Mouse (Mus musculus) midbrain, embryonic 13.5 days (tissue): ENCODE data around the gene Arl6ip4. TPM values are rescaled to one million over a fixed set of nuclear protein-coding genes. Genes with fewer than 3 reads are reported as not detected.

Experiments used
- ATAC-seq: fragments of 200-750 bp; cut with Nextera tagmentation; 2 replicates; pipeline ENCODE4 v1.8.0; 2017; ENCODE audit warnings: mild to moderate bottlenecking, moderate TSS enrichment, moderate library complexity
- H3K27ac ChIP-seq: fragments of 300-500 bp; sonication (generic); 2 replicates; pipeline ENCODE4 v1.5.1; 2015; ENCODE audit warnings: inconsistent platforms, mild to moderate bottlenecking, moderate library complexity
- H3K27me3 ChIP-seq: fragments of 300-500 bp; sonication (generic); 2 replicates; pipeline ENCODE4 v1.6.1; 2015; ENCODE audit warnings: mild to moderate bottlenecking, inconsistent platforms
- H3K36me3 ChIP-seq: fragments of 300-500 bp; sonication (generic); 2 replicates; pipeline ENCODE4 v1.6.1; 2015; ENCODE audit warnings: mild to moderate bottlenecking, inconsistent platforms
- H3K4me1 ChIP-seq: fragments of 300-500 bp; sonication (generic); replicated peaks from 2 replicates; pipeline ENCODE4 v1.6.1; 2015; ENCODE audit warnings: inconsistent platforms
- H3K4me2 ChIP-seq: fragments of 300-500 bp; sonication (generic); replicated peaks from 2 replicates; pipeline ENCODE4 v1.6.1; 2015; ENCODE audit warnings: moderate library complexity, mild to moderate bottlenecking, inconsistent platforms
- H3K4me3 ChIP-seq: fragments of 300-500 bp; sonication (generic); replicated peaks from 2 replicates; pipeline ENCODE4 v1.5.1; 2015; ENCODE audit warnings: mild to moderate bottlenecking, inconsistent platforms
- H3K9ac ChIP-seq: fragments of 300-500 bp; sonication (generic); replicated peaks from 2 replicates; pipeline ENCODE4 v1.6.1; 2015; ENCODE audit warnings: mild to moderate bottlenecking, inconsistent platforms
- H3K9me3 ChIP-seq: fragments of 300-500 bp; sonication (generic); 2 replicates; pipeline ENCODE4 v1.6.1; 2016; ENCODE audit warnings: mild to moderate bottlenecking, inconsistent platforms
- WGBS: fragments of 180-500 bp; shearing (Covaris S2); methylation state at CpG from one replicate; pipeline ENCODE4 v1.1.7; 2015; 5-methylcytosine and 5-hydroxymethylcytosine counted together
- polyA plus RNA-seq: library from polyadenylated mRNA; unstranded; fragments of >200 nt; fragmentation: Nextera tagmentation; extraction: Ambion mirVana; gene quantifications from 2 replicates; pipeline ENCODE4 v1.2.1, GENCODE M21; 2015

Gene Arl6ip4
- polyA plus RNA-seq = 82.3 and 85.8 TPM in 2 replicates

- peak within 1 kb of the TSS; percentile 99 for H3K4me2 ChIP-seq
- peak within 1 kb of the TSS; percentile 92 for H3K4me3 ChIP-seq
- peak; percentile 10 for ATAC-seq
- H3K36me3 ChIP-seq = peaks cover 43% of the 10 kb centered on the region
- no peaks in the 10 kb centered on the region for H3K27me3 ChIP-seq
- WGBS = 2% methylated on average over 64 of the region's 64 CpGs
- H3K27ac ChIP-seq = peak within 1 kb of the TSS; percentile 83
- peak within 1 kb of the TSS; percentile 90 for H3K9ac ChIP-seq
- no peaks in the 10 kb centered on the region for H3K9me3 ChIP-seq
- H3K4me1 ChIP-seq = peaks cover 38% of the 10 kb centered on the region
Measured at GRCm38 (mm10) chr5:124115990-124116845, at the start of gene Arl6ip4. TSS of gene Arl6ip4 (plus strand) at chr5:124116089.

GRCm38 (mm10) chr5:124069657-124070056 lies 46.2 kb upstream of the Arl6ip4 start:
- no peak overlapping the region for H3K4me3 ChIP-seq
- no peak for ATAC-seq
- H3K9me3 ChIP-seq = no peaks in the 10 kb centered on the region
- H3K27me3 ChIP-seq = no peaks in the 10 kb centered on the region
- H3K4me2 ChIP-seq = no peak overlapping the region
- no peak overlapping the region for H3K27ac ChIP-seq
- H3K36me3 ChIP-seq = no peaks in the 10 kb centered on the region
- 92% methylated on average over 3 of the region's 3 CpGs for WGBS
- no peak overlapping the region for H3K9ac ChIP-seq
- H3K4me1 ChIP-seq = peaks cover 5% of the 10 kb centered on the region

GRCm38 (mm10) chr5:124073682-124074081 lies 42.2 kb upstream of the Arl6ip4 start:
- H3K9ac ChIP-seq = no peak overlapping the region
- H3K27ac ChIP-seq = no peak overlapping the region
- H3K27me3 ChIP-seq = no peaks in the 10 kb centered on the region
- WGBS = 54% methylated on average over 9 of the region's 9 CpGs
- H3K9me3 ChIP-seq = no peaks in the 10 kb centered on the region
- no peak overlapping the region for H3K4me3 ChIP-seq
- ATAC-seq = no peak
- H3K36me3 ChIP-seq = no peaks in the 10 kb centered on the region
- H3K4me1 ChIP-seq = peaks cover 24% of the 10 kb centered on the region
- no peak overlapping the region for H3K4me2 ChIP-seq

- Histone ChIP-seq H3K4me1 (peaks cover 31% of the 10 kb centered on the region), H3K27me3 (no peaks in the 10 kb centered on the region), H3K36me3 (no peaks in the 10 kb centered on the region), H3K9me3 (no peaks in the 10 kb centered on the region), H3K4me2 (no peak overlapping the region), H3K27ac (no peak overlapping the region), H3K4me3 (no peak overlapping the region), H3K9ac (no peak overlapping the region)
- WGBS = 80% methylated on average over 10 of the region's 10 CpGs
- no peak for ATAC-seq
Measured at GRCm38 (mm10) chr5:124074845-124075307, 41.0 kb upstream of the Arl6ip4 start.

GRCm38 (mm10) chr5:124075716-124076115 lies 40.2 kb upstream of the Arl6ip4 start:
- Histone ChIP-seq H3K4me1 (peaks cover 37% of the 10 kb centered on the region), H3K4me2 (no peak overlapping the region), H3K27ac (no peak overlapping the region), H3K9me3 (no peaks in the 10 kb centered on the region), H3K9ac (no peak overlapping the region), H3K36me3 (no peaks in the 10 kb centered on the region), H3K4me3 (no peak overlapping the region), H3K27me3 (no peaks in the 10 kb centered on the region)
- 81% methylated on average over 9 of the region's 9 CpGs for WGBS
- ATAC-seq = no peak

- Histone ChIP-seq H3K9me3 (no peaks in the 10 kb centered on the region), H3K36me3 (no peaks in the 10 kb centered on the region), H3K27ac (no peak overlapping the region), H3K4me2 (no peak overlapping the region), H3K27me3 (no peaks in the 10 kb centered on the region), H3K4me3 (no peak overlapping the region), H3K9ac (no peak overlapping the region), H3K4me1 (peaks cover 37% of the 10 kb centered on the region)
- 57% methylated on average over 9 of the region's 9 CpGs for WGBS
- no peak for ATAC-seq
Measured at GRCm38 (mm10) chr5:124076559-124076958, 39.3 kb upstream of the Arl6ip4 start.

GRCm38 (mm10) chr5:124077241-124077640 lies 38.6 kb upstream of the Arl6ip4 start:
- Histone ChIP-seq H3K27ac (no peak overlapping the region), H3K9ac (no peak overlapping the region), H3K4me2 (no peak overlapping the region), H3K4me3 (no peak overlapping the region), H3K27me3 (no peaks in the 10 kb centered on the region), H3K36me3 (no peaks in the 10 kb centered on the region), H3K4me1 (peaks cover 32% of the 10 kb centered on the region), H3K9me3 (no peaks in the 10 kb centered on the region)
- no peak for ATAC-seq
- 81% methylated on average over 13 of the region's 13 CpGs for WGBS

- no peak overlapping the region for H3K4me2 ChIP-seq
- 58% methylated on average over 6 of the region's 6 CpGs for WGBS
- H3K27me3 ChIP-seq = no peaks in the 10 kb centered on the region
- H3K9ac ChIP-seq = peak overlapping the region; percentile 37; the same call in 1 of the 2 replicates
- H3K27ac ChIP-seq = 0 out of 2 replicates have a peak overlapping the region, but pooled peaks have one; percentile 25
- no peak for ATAC-seq
- peaks cover 32% of the 10 kb centered on the region for H3K4me1 ChIP-seq
- no peaks in the 10 kb centered on the region for H3K36me3 ChIP-seq
- H3K4me3 ChIP-seq = no peak overlapping the region
- H3K9me3 ChIP-seq = no peaks in the 10 kb centered on the region
Measured at GRCm38 (mm10) chr5:124077856-124078460, 37.9 kb upstream of the Arl6ip4 start.

GRCm38 (mm10) chr5:124078794-124079416 lies 37.0 kb upstream of the Arl6ip4 start:
- no peak overlapping the region for H3K4me3 ChIP-seq
- ATAC-seq = peak; percentile 88
- WGBS = 61% methylated on average over 9 of the region's 9 CpGs
- H3K4me2 ChIP-seq = no peak overlapping the region
- no peak overlapping the region for H3K9ac ChIP-seq
- H3K4me1 ChIP-seq = peaks cover 32% of the 10 kb centered on the region
- H3K27ac ChIP-seq = peak overlapping the region; percentile 71
- no peaks in the 10 kb centered on the region for H3K27me3 ChIP-seq
- H3K9me3 ChIP-seq = no peaks in the 10 kb centered on the region
- H3K36me3 ChIP-seq = no peaks in the 10 kb centered on the region

- no peak overlapping the region for H3K27ac ChIP-seq
Measured at GRCm38 (mm10) chr5:124079880-124080279, 36.0 kb upstream of the Arl6ip4 start.

GRCm38 (mm10) chr5:124082447-124082846 lies 33.4 kb upstream of the Arl6ip4 start:
- H3K9ac ChIP-seq = no peak overlapping the region
- WGBS = 85% methylated on average over 10 of the region's 10 CpGs

More at GRCm38 (mm10) chr5:124079880-124080279, 36.0 kb upstream of the Arl6ip4 start:
- H3K9ac ChIP-seq = no peak overlapping the region
- H3K4me2 ChIP-seq = no peak overlapping the region
- ATAC-seq = no peak
- H3K4me1 ChIP-seq = peaks cover 31% of the 10 kb centered on the region
- H3K4me3 ChIP-seq = no peak overlapping the region
- H3K27me3 ChIP-seq = no peaks in the 10 kb centered on the region
- no peaks in the 10 kb centered on the region for H3K9me3 ChIP-seq
- WGBS = 94% methylated on average over 17 of the region's 17 CpGs
- H3K36me3 ChIP-seq = no peaks in the 10 kb centered on the region

More at GRCm38 (mm10) chr5:124082447-124082846, 33.4 kb upstream of the Arl6ip4 start:
- no peaks in the 10 kb centered on the region for H3K36me3 ChIP-seq
- ATAC-seq = no peak
- no peak overlapping the region for H3K27ac ChIP-seq
- no peak overlapping the region for H3K4me2 ChIP-seq
- H3K27me3 ChIP-seq = no peaks in the 10 kb centered on the region
- no peak overlapping the region for H3K4me3 ChIP-seq
- no peaks in the 10 kb centered on the region for H3K9me3 ChIP-seq
- H3K4me1 ChIP-seq = peaks cover 25% of the 10 kb centered on the region
